Mouse (Mus musculus): Measurements from ENCODE around the gene Crk. TPM values are rescaled to one million over a fixed set of nuclear protein-coding genes. Genes with fewer than 3 reads are reported as not detected.
A peak's percentile ranks its signal among the peaks of the same experiment; 100 is the strongest.

Gene Crk
- total and polyA plus RNA-seq, 2 experiments from 2014 or later: 57.0 to 88.4 TPM

DNA sequence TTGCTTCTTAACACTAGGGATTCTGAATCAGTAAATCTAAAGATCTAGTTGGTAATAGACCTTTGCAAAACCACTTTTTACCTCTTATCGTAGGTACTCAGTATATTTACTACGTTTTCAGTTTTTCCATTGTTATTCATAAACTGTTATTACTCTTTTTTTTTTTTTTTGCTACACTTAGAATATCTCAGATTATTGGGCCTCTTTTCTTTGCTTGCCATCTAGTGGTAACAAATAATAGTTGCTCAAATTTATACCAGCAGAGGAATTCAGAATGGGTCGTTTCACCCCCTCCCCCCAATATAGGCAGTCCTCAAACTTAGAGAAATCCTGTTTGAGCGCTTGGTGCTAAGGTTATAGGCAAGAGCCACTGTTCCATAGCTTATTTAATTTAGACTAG, 72.0 kb downstream of the Crk start:
- 60% methylated on average over 4 of the region's 4 CpGs for WGBS
- no peaks in the 10 kb centered on the region for H3K9me3 ChIP-seq (replicated peaks; ENCODE audit: control insufficient read depth, low read length)
- DNase-seq (ENCODE audit: low spot score): no peak
- no peak overlapping the region for H3K4me2 ChIP-seq (ENCODE audit: low read depth, low read length)
- H3K36me3 ChIP-seq (replicated peaks; ENCODE audit: control insufficient read depth, insufficient read depth, low read length): peaks cover 28% of the 10 kb centered on the region
- TF ChIP-seq CTCF (IDR thresholded peaks at IDR 0.05; ENCODE audit: low read depth) (peak; percentile 35), EP300 (IDR thresholded peaks at IDR 0.05; ENCODE audit: low read depth) (no peak)
- no peak overlapping the region for H3K4me3 ChIP-seq (ENCODE audit: low read depth, low read length)
- ATAC-seq (ENCODE audit: insufficient read depth, low read depth): no peak
- no peak overlapping the region for H3K27ac ChIP-seq (ENCODE audit: low read depth)
- no peaks in the 10 kb centered on the region for H3K27me3 ChIP-seq (ENCODE audit: control insufficient read depth, insufficient read depth, low read length)
- H3K9ac ChIP-seq (replicated peaks; ENCODE audit: low read depth, low read length): no peak overlapping the region
- H3K4me1 ChIP-seq (ENCODE audit: control insufficient read depth, insufficient read depth): peaks cover 35% of the 10 kb centered on the region

Other genes with a start within 250 kb of the Crk start
- 1.2 and 2.4 TPM in 2 replicates for gene Serpinf2, start 239.7 kb upstream of the Crk start, total RNA-seq (2014; rRNA removed; ENCODE audit: low replicate concordance)
- gene Serpinf2, start 239.7 kb upstream of the Crk start, polyA plus RNA-seq (2015; fragmentation: Nextera tagmentation; extraction: Ambion mirVana): not detected in 2 replicates
- gene Wdr81, start 224.5 kb upstream of the Crk start, total RNA-seq (2014; rRNA removed; ENCODE audit: low replicate concordance): 11.8 and 12.0 TPM in 2 replicates
- gene Wdr81, start 224.5 kb upstream of the Crk start, polyA plus RNA-seq (2015; fragmentation: Nextera tagmentation; extraction: Ambion mirVana): 2.0 and 2.2 TPM in 2 replicates
- 9.2 and 25.3 TPM in 2 replicates for gene Tlcd2, start 217.5 kb upstream of the Crk start, total RNA-seq (2014; rRNA removed; ENCODE audit: low replicate concordance)
- gene Tlcd2, start 217.5 kb upstream of the Crk start, polyA plus RNA-seq (2015; fragmentation: Nextera tagmentation; extraction: Ambion mirVana): 14.2 and 16.9 TPM in 2 replicates
- 73.8 and 79.8 TPM in 2 replicates for gene Prpf8, start 192.4 kb upstream of the Crk start, total RNA-seq (2014; rRNA removed; ENCODE audit: low replicate concordance)
- gene Prpf8, start 192.4 kb upstream of the Crk start, polyA plus RNA-seq (2015; fragmentation: Nextera tagmentation; extraction: Ambion mirVana): 15.2 and 17.0 TPM in 2 replicates
- gene Rilp, start 169.2 kb upstream of the Crk start, total RNA-seq (2014; rRNA removed; ENCODE audit: low replicate concordance): 41.5 and 50.8 TPM in 2 replicates
- gene Rilp, start 169.2 kb upstream of the Crk start, polyA plus RNA-seq (2015; fragmentation: Nextera tagmentation; extraction: Ambion mirVana): 27.1 and 30.2 TPM in 2 replicates
- gene Scarf1, start 165.7 kb upstream of the Crk start, total RNA-seq (2014; rRNA removed; ENCODE audit: low replicate concordance): 20.2 and 21.6 TPM in 2 replicates
- gene Scarf1, start 165.7 kb upstream of the Crk start, polyA plus RNA-seq (2015; fragmentation: Nextera tagmentation; extraction: Ambion mirVana): 9.6 and 10.0 TPM in 2 replicates
- gene Slc43a2, start 147.6 kb upstream of the Crk start, total RNA-seq (2014; rRNA removed; ENCODE audit: low replicate concordance): 3.6 and 6.0 TPM in 2 replicates
- gene Slc43a2, start 147.6 kb upstream of the Crk start, polyA plus RNA-seq (2015; fragmentation: Nextera tagmentation; extraction: Ambion mirVana): 4.5 and 4.8 TPM in 2 replicates
- 58.4 and 59.6 TPM in 2 replicates for gene Pitpna, start 91.2 kb upstream of the Crk start, total RNA-seq (2014; rRNA removed; ENCODE audit: low replicate concordance)
- 74.0 and 76.8 TPM in 2 replicates for gene Pitpna, start 91.2 kb upstream of the Crk start, polyA plus RNA-seq (2015; fragmentation: Nextera tagmentation; extraction: Ambion mirVana)
- gene Inpp5k, start 48.3 kb upstream of the Crk start, total RNA-seq (2014; rRNA removed; ENCODE audit: low replicate concordance): 55.9 and 64.6 TPM in 2 replicates
- 28.7 and 29.2 TPM in 2 replicates for gene Inpp5k, start 48.3 kb upstream of the Crk start, polyA plus RNA-seq (2015; fragmentation: Nextera tagmentation; extraction: Ambion mirVana)
- 127 and 143 TPM in 2 replicates for gene Myo1c, start 28.8 kb upstream of the Crk start, total RNA-seq (2014; rRNA removed; ENCODE audit: low replicate concordance)
- gene Myo1c, start 28.8 kb upstream of the Crk start, polyA plus RNA-seq (2015; fragmentation: Nextera tagmentation; extraction: Ambion mirVana): 40.4 and 45.2 TPM in 2 replicates
- gene Ywhae, start 53.6 kb downstream of the Crk start, total RNA-seq (2014; rRNA removed; ENCODE audit: low replicate concordance): 112 and 120 TPM in 2 replicates
- gene Ywhae, start 53.6 kb downstream of the Crk start, polyA plus RNA-seq (2015; fragmentation: Nextera tagmentation; extraction: Ambion mirVana): 553 and 573 TPM in 2 replicates
- gene Doc2b, start 116.8 kb downstream of the Crk start, total RNA-seq (2014; rRNA removed; ENCODE audit: low replicate concordance): 0.62 TPM in 1 of 2 replicates, not detected in the other
- 0.03 and 0.04 TPM in 2 replicates for gene Doc2b, start 116.8 kb downstream of the Crk start, polyA plus RNA-seq (2015; fragmentation: Nextera tagmentation; extraction: Ambion mirVana)

Data from heart, postnatal 0 days (tissue).